Mouse (Mus musculus): ENCODE measurements at regions not wholly inside any gene's neighbourhood (a gene's known extent, or its start where the extent isn't known, plus 50 kb on each side); places are given as distances from the start of the nearest gene placed in this dataset.

DNA sequence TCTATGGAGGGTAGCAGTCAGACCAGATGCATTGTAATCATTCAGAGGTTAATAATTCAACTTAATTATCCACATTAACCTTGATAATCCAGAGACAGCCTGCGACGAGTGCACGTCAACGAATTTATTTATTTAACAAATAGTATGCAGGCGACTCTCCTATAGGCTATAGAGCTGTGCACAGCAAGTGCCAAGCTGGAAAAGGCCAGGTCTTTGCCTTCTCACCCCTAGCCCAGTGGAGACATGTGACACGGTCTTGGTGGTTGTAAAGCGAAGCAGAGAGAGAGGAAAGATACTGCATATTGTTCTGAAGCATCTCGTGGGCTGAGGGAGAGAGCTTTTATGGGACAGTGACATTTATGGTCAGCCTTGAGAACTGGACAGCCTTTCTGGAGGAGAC lies 146.7 kb downstream of the Fam43a start:
- H3K9me3 ChIP-seq (ENCODE audit: control insufficient read depth, low read length) = no peaks in the 10 kb centered on the region
- no peak overlapping the region for H3K9ac ChIP-seq (ENCODE audit: low read length)
- DNase-seq (ENCODE audit: low spot score) (no peak), ATAC-seq (ENCODE audit: insufficient read depth, low FRiP score, low TSS enrichment) (no peak)
- no peaks in the 10 kb centered on the region for H3K27me3 ChIP-seq (ENCODE audit: control insufficient read depth, insufficient read depth, low read length)
- H3K4me3 ChIP-seq (ENCODE audit: low read depth, low read length) = no peak overlapping the region
- 59% methylated on average over 8 of the region's 8 CpGs for WGBS
- no peaks in the 10 kb centered on the region for H3K36me3 ChIP-seq (ENCODE audit: control insufficient read depth, insufficient read depth, low read length)
- no peak overlapping the region for H3K27ac ChIP-seq (ENCODE audit: low read depth, low read length)
- peaks cover 5% of the 10 kb centered on the region; the same call in 1 of the 2 replicates for H3K4me1 ChIP-seq (ENCODE audit: control insufficient read depth, insufficient read depth, low read length)
- no peak overlapping the region for H3K4me2 ChIP-seq (ENCODE audit: low read depth)

DNA sequence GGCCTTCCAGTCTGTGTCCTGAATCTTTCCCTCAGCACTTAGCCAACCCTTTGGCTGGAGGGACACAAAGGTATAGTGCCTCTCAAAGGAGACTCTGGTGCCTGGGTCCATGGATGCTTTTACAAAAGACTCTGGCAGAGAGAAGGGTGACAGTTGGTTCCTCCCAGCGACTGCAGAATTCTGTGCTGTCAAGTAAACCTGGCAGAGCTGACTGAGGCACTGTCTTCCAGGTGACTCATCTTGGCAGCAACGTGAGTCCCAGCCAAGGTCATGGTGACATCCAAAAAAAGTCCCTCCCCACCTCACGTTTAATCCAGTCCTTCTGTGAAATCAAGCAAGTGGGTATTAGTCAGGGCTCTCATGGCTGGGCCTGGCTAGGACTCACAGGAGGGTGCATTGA lies 150.3 kb downstream of the Fam43a start:
- no peak overlapping the region for H3K27ac ChIP-seq (ENCODE audit: low read depth, low read length)
- ATAC-seq (ENCODE audit: insufficient read depth, low FRiP score, low TSS enrichment) (no peak), DNase-seq (ENCODE audit: low spot score) (no peak)
- H3K4me3 ChIP-seq (ENCODE audit: low read depth, low read length) = no peak overlapping the region
- H3K4me2 ChIP-seq (ENCODE audit: low read depth) = no peak overlapping the region
- no peaks in the 10 kb centered on the region for H3K27me3 ChIP-seq (ENCODE audit: control insufficient read depth, insufficient read depth, low read length)
- H3K9ac ChIP-seq (ENCODE audit: low read length) = no peak overlapping the region
- no peaks in the 10 kb centered on the region for H3K9me3 ChIP-seq (ENCODE audit: control insufficient read depth, low read length)
- WGBS = 63% methylated on average over 3 of the region's 3 CpGs
- H3K36me3 ChIP-seq (ENCODE audit: control insufficient read depth, insufficient read depth, low read length) = no peaks in the 10 kb centered on the region
- peaks cover 5% of the 10 kb centered on the region; the same call in 1 of the 2 replicates for H3K4me1 ChIP-seq (ENCODE audit: control insufficient read depth, insufficient read depth, low read length)

GRCm38 (mm10) chr16:30755771-30756170 lies 156.2 kb downstream of the Fam43a start:
- H3K9ac ChIP-seq (ENCODE audit: low read length) = no peak overlapping the region
- no peaks in the 10 kb centered on the region for H3K4me1 ChIP-seq (ENCODE audit: control insufficient read depth, insufficient read depth, low read length)
- ATAC-seq (ENCODE audit: insufficient read depth, low FRiP score, low TSS enrichment) (no peak), DNase-seq (ENCODE audit: low spot score) (no peak)
- no peaks in the 10 kb centered on the region for H3K27me3 ChIP-seq (ENCODE audit: control insufficient read depth, insufficient read depth, low read length)
- H3K4me2 ChIP-seq (ENCODE audit: low read depth) = no peak overlapping the region
- H3K4me3 ChIP-seq (ENCODE audit: low read depth, low read length) = no peak overlapping the region
- no peak overlapping the region for H3K27ac ChIP-seq (ENCODE audit: low read depth, low read length)
- H3K36me3 ChIP-seq (ENCODE audit: control insufficient read depth, insufficient read depth, low read length) = no peaks in the 10 kb centered on the region
- 91% methylated on average over 2 of the region's 2 CpGs for WGBS
- no peaks in the 10 kb centered on the region for H3K9me3 ChIP-seq (ENCODE audit: control insufficient read depth, low read length)

DNA sequence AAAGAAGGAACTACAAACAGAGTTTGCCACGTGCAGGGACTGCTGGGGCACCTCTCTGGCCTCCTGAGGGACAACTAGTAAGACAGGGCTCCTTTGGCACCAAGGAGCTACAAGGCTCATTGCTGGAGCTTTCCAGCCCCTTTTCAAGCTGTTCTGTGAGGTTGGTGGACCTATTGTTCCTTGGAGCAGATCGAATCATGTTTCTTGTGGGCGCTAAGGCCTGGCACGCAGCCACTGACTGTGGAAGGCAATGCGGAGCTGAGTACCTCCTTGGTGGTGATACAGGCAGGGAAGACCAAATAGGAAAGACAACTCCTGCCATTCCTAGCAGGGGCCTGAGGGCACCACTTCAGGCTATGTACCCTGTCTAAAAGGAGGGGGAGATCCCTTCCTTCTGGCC lies 157.2 kb downstream of the Fam43a start:
- DNase-seq (ENCODE audit: low spot score) = no peak
- Histone ChIP-seq H3K36me3 (ENCODE audit: control insufficient read depth, insufficient read depth, low read length) (no peaks in the 10 kb centered on the region), H3K4me1 (ENCODE audit: control insufficient read depth, insufficient read depth, low read length) (no peaks in the 10 kb centered on the region), H3K27ac (ENCODE audit: low read depth, low read length) (no peak overlapping the region), H3K9me3 (ENCODE audit: control insufficient read depth, low read length) (no peaks in the 10 kb centered on the region), H3K27me3 (ENCODE audit: control insufficient read depth, insufficient read depth, low read length) (no peaks in the 10 kb centered on the region), H3K4me2 (ENCODE audit: low read depth) (no peak overlapping the region), H3K9ac (ENCODE audit: low read length) (no peak overlapping the region), H3K4me3 (ENCODE audit: low read depth, low read length) (no peak overlapping the region)
- ATAC-seq (ENCODE audit: insufficient read depth, low FRiP score, low TSS enrichment) = no peak
- 90% methylated on average over 5 of the region's 5 CpGs for WGBS

- no peaks in the 10 kb centered on the region for H3K36me3 ChIP-seq (ENCODE audit: control insufficient read depth, insufficient read depth, low read length)
- no peak overlapping the region for H3K4me2 ChIP-seq (ENCODE audit: low read depth)
- H3K27ac ChIP-seq (ENCODE audit: low read depth, low read length) = no peak overlapping the region
- no peak overlapping the region for H3K4me3 ChIP-seq (ENCODE audit: low read depth, low read length)
- ATAC-seq (ENCODE audit: insufficient read depth, low FRiP score, low TSS enrichment) (no peak), DNase-seq (ENCODE audit: low spot score) (no peak)
- H3K27me3 ChIP-seq (ENCODE audit: control insufficient read depth, insufficient read depth, low read length) = no peaks in the 10 kb centered on the region
- peaks cover 3% of the 10 kb centered on the region for H3K4me1 ChIP-seq (ENCODE audit: control insufficient read depth, insufficient read depth, low read length)
- H3K9me3 ChIP-seq (ENCODE audit: control insufficient read depth, low read length) = no peaks in the 10 kb centered on the region
- no peak overlapping the region for H3K9ac ChIP-seq (ENCODE audit: low read length)
- 76% methylated on average over 3 of the region's 3 CpGs for WGBS
Measured at GRCm38 (mm10) chr16:30757556-30757955, 158.0 kb downstream of the Fam43a start.

DNA sequence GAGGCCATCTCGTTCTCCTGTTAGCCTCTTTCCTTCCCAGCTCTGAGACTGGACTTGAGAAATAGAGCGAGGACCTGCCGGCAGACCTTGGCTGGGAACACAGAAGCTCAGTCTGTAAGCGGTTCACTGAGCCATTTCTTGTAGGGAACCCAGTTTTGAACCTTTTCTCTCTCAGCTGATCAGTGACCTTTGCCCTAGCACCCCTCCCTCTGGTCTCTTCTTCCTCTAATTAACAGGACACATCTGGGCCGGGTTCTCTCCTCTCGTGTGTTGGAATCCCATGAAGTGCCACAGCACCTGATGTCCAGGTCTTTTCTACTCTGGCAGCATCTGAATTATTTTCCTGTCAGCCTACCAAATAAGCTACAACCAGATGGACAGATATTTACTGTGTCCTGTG lies 158.5 kb downstream of the Fam43a start:
- H3K36me3 ChIP-seq (ENCODE audit: control insufficient read depth, insufficient read depth, low read length) = no peaks in the 10 kb centered on the region
- no peak overlapping the region for H3K27ac ChIP-seq (ENCODE audit: low read depth, low read length)
- 81% methylated on average over 6 of the region's 6 CpGs for WGBS
- no peaks in the 10 kb centered on the region for H3K27me3 ChIP-seq (ENCODE audit: control insufficient read depth, insufficient read depth, low read length)
- no peaks in the 10 kb centered on the region for H3K9me3 ChIP-seq (ENCODE audit: control insufficient read depth, low read length)
- no peak overlapping the region for H3K4me2 ChIP-seq (ENCODE audit: low read depth)
- H3K4me3 ChIP-seq (ENCODE audit: low read depth, low read length) = no peak overlapping the region
- H3K4me1 ChIP-seq (ENCODE audit: control insufficient read depth, insufficient read depth, low read length) = peaks cover 7% of the 10 kb centered on the region
- DNase-seq (ENCODE audit: low spot score) = no peak
- H3K9ac ChIP-seq (ENCODE audit: low read length) = no peak overlapping the region
- ATAC-seq (ENCODE audit: insufficient read depth, low FRiP score, low TSS enrichment) = no peak

GRCm38 (mm10) chr16:30759503-30759902 lies 160.0 kb downstream of the Fam43a start:
- Histone ChIP-seq H3K4me1 (ENCODE audit: control insufficient read depth, insufficient read depth, low read length) (peaks cover 7% of the 10 kb centered on the region), H3K4me2 (ENCODE audit: low read depth) (no peak overlapping the region), H3K4me3 (ENCODE audit: low read depth, low read length) (no peak overlapping the region), H3K9ac (ENCODE audit: low read length) (no peak overlapping the region), H3K27me3 (ENCODE audit: control insufficient read depth, insufficient read depth, low read length) (no peaks in the 10 kb centered on the region), H3K36me3 (ENCODE audit: control insufficient read depth, insufficient read depth, low read length) (no peaks in the 10 kb centered on the region), H3K27ac (ENCODE audit: low read depth, low read length) (no peak overlapping the region), H3K9me3 (ENCODE audit: control insufficient read depth, low read length) (no peaks in the 10 kb centered on the region)
- DNase-seq (ENCODE audit: low spot score) = no peak
- WGBS = 84% methylated on average over 8 of the region's 8 CpGs
- ATAC-seq (ENCODE audit: insufficient read depth, low FRiP score, low TSS enrichment) = no peak

DNA sequence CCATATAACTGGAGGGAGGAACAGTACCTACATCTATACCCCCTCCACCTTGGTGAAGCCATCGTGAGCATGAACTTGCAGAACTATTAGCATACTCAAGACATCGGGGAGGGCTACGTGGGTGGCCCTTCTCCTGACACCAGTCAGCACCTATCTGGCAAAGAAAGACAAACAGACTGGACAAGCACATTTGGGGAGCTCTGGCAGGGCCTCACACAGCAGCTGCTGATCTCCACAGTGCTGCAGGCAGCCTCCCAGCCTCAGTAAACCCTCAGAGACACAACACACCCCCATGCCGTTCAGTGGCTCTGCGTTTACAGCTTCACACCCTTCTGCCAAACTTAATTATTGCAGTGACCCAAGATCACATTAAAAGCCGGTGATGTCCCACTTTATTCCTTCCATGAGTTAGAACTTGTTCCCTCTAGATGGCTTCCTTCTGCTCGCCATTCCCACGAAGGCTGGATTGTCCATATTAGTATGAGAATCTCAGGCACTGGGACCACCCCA lies 161.7 kb downstream of the Fam43a start:
- H3K27me3 ChIP-seq (ENCODE audit: control insufficient read depth, insufficient read depth, low read length) = no peaks in the 10 kb centered on the region
- H3K4me2 ChIP-seq (ENCODE audit: low read depth) = no peak overlapping the region
- H3K9me3 ChIP-seq (ENCODE audit: control insufficient read depth, low read length) = no peaks in the 10 kb centered on the region
- H3K36me3 ChIP-seq (ENCODE audit: control insufficient read depth, insufficient read depth, low read length) = no peaks in the 10 kb centered on the region
- DNase-seq (ENCODE audit: low spot score) (no peak), ATAC-seq (ENCODE audit: insufficient read depth, low FRiP score, low TSS enrichment) (no peak)
- no peak overlapping the region for H3K27ac ChIP-seq (ENCODE audit: low read depth, low read length)
- no peak overlapping the region for H3K4me3 ChIP-seq (ENCODE audit: low read depth, low read length)
- H3K4me1 ChIP-seq (ENCODE audit: control insufficient read depth, insufficient read depth, low read length) = peaks cover 7% of the 10 kb centered on the region
- WGBS = 47% methylated on average over 8 of the region's 8 CpGs
- no peak overlapping the region for H3K9ac ChIP-seq (ENCODE audit: low read length)

DNA sequence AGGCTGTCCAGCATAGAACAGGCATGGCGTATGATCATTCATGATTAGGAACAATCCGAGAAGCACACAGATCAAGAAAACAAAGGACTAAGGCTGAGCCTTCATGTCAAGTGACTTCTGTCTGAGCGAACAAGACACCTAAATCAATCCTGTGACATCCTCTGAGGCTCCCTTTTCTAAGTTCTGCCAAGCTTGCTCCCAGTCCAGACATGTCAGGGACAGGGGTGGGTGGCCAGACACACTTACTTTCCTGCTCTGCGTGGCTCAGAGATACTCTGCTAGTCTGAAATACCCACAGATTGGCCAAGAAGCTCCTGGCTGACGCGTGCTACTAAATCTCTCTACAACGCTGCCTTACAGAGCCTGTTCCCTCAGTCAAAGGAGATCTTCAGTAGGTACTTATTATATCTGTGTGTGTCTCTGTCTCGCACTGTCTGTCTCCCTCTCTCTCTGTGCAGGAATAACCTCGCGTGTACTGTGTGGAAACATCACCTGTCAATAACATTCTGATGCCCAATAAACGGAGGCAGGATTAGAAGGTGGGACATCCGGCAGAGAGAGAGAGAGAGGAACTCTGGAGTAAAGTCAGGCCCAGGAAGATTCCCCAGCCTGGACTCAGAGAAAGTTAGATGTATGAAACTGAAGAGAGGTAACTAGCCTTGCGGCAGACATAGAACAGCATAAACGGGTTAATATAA lies 163.5 kb downstream of the Fam43a start:
- Histone ChIP-seq H3K36me3 (ENCODE audit: control insufficient read depth, insufficient read depth, low read length) (no peaks in the 10 kb centered on the region), H3K27me3 (ENCODE audit: control insufficient read depth, insufficient read depth, low read length) (no peaks in the 10 kb centered on the region), H3K4me3 (ENCODE audit: low read depth, low read length) (no peak overlapping the region), H3K4me2 (ENCODE audit: low read depth) (no peak overlapping the region), H3K9ac (ENCODE audit: low read length) (no peak overlapping the region), H3K4me1 (ENCODE audit: control insufficient read depth, insufficient read depth, low read length) (peaks cover 7% of the 10 kb centered on the region), H3K27ac (ENCODE audit: low read depth, low read length) (no peak overlapping the region), H3K9me3 (ENCODE audit: control insufficient read depth, low read length) (no peaks in the 10 kb centered on the region)
- DNase-seq (ENCODE audit: low spot score) = no peak
- ATAC-seq (ENCODE audit: insufficient read depth, low FRiP score, low TSS enrichment) = no peak
- 74% methylated on average over 14 of the region's 14 CpGs for WGBS

Measured in neural tube, embryonic 11.5 days (tissue).